Mouse (Mus musculus): Measurements from ENCODE around the gene BC005624. TPM values are rescaled to one million over a fixed set of nuclear protein-coding genes. Genes with fewer than 3 reads are reported as not detected.

BC005624 gene
- polyA plus RNA-seq, 1 experiment from 2014 or later, result 57.4 TPM

DNA sequence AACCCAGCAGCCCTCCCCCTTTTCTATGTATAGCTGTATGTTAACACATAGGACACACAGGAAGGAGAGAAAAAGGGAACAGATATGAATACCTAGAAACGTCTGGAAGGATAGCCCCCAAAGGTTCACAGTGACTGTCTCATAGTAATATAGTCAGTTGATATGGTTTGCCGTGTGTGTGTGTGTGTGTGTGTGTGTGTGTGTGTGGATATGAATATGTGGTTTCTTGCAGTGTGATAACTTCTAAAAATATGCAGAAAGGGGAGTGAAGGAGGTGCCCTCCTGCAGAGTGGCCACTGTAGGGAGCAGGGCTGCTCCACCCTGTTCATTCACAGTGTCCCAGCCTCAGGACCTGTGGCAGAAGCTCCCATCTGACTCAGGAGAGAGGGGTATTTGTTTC lies 23.5 kb upstream of the BC005624 start:
- Histone ChIP-seq H3K9me3 (no peaks in the 10 kb centered on the region), H3K4me1 (no peaks in the 10 kb centered on the region), H3K27me3 (replicated peaks; ENCODE audit: low read depth, poor library complexity, severe bottlenecking) (no peaks in the 10 kb centered on the region), H3K36me3 (replicated peaks) (peaks cover 53% of the 10 kb centered on the region), H3K27ac (replicated peaks) (no peak overlapping the region), H3K4me3 (no peak overlapping the region)
- DNase-seq (ENCODE audit: low spot score), result no peak
- 82% methylated on average over 2 of the region's 2 CpGs for WGBS

DNA sequence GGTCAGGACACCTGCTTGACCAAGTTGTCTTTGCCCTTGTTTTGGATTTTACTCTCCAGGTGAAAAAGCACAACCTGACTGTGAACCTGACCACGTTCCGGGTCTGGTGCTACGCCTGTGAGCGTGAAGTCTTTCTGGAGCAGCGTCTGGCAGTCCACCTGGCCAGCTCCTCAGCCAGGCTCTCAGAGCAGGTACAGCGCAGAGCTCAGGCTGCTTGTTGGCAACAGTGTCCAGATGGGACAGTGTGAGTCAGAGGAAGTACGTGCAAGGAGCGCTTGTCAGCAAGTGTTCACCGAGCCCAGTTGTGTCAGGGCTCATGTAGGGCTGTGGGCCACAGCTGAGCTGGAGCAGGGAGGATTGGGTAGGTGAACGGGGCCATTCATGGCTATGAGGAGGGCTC lies 20.9 kb upstream of the BC005624 start:
- 94% methylated on average over 10 of the region's 10 CpGs for WGBS
- no peaks in the 10 kb centered on the region for H3K4me1 ChIP-seq
- H3K27ac ChIP-seq (replicated peaks), result no peak overlapping the region
- DNase-seq (ENCODE audit: low spot score), result no peak
- H3K36me3 ChIP-seq (replicated peaks), result peaks cover 40% of the 10 kb centered on the region
- no peak overlapping the region for H3K4me3 ChIP-seq
- H3K27me3 ChIP-seq (replicated peaks; ENCODE audit: low read depth, poor library complexity, severe bottlenecking), result no peaks in the 10 kb centered on the region
- H3K9me3 ChIP-seq, result no peaks in the 10 kb centered on the region

DNA sequence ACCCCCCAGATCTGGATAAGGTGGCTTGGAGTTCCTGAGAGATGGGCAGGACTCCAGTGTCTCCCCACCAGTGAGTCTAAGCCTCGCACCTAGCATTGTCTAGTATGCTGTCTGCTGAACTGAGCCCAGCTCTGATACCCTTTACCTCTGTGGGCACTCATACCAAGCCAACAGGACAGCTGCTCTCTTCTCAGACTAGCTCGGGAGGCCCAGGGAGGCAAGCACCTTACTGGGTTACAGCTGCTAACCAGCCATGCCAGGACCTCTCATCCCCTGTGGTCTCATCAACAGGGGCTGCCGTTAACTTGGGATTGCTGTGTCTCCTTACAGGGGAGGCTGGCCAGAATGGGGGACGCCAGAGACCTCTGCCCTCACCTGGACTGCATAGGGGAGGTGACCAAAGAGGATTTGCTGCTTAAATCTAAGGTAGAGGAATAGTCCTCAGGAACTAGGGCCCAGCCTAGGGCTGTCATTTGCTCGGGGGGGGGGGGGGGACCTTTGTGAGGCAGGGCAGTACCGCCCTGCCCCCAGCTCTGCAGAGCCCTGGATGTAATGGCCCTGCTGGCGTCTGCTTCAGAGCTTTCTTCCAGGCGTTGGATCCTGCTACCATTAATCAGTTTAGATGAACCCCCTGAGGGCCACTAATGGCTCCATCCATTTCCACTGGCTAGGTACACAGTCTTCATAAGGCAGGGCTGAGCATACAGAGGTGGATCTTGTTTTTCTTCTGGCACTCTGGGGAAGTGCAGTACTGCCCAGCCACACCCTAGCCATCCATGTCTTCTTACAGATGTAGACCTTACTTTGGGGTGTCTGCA lies 16.7 kb upstream of the BC005624 start:
- Histone ChIP-seq H3K4me1 (no peaks in the 10 kb centered on the region), H3K36me3 (replicated peaks) (peaks cover 25% of the 10 kb centered on the region), H3K4me3 (no peak overlapping the region), H3K27ac (replicated peaks) (no peak overlapping the region), H3K9me3 (no peaks in the 10 kb centered on the region), H3K27me3 (replicated peaks; ENCODE audit: low read depth, poor library complexity, severe bottlenecking) (no peaks in the 10 kb centered on the region)
- 65% methylated on average over 8 of the region's 8 CpGs for WGBS
- DNase-seq (ENCODE audit: low spot score), result no peak

DNA sequence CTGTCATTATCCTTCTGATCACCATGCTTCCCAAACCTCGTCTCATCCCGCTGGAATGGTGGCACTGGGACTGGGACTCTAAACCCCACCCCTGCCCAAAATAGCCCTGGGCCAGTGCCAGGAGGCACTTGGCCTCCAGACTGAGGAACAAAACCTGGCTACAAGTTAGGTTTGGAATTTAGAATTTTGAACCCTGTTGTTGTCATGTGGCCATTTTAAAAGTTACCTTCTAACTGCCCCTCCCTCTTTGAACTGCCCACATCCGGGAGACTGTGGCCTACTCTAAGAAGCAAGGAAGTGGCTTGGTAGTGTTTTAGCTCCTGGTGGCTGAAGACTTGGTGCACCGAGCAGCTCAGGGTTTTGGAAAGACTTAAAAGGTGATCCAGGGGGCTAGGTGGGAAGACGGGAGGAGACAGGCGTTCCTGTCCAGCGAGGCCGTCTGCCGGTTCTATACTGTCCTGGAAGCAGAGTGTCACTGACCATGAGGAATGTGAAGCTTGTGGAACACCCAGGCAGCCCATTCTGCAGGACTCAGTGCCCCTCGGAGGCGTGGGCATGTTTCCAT lies 13.5 kb upstream of the BC005624 start:
- Histone ChIP-seq H3K36me3 (replicated peaks) (peaks cover 6% of the 10 kb centered on the region), H3K27me3 (replicated peaks; ENCODE audit: low read depth, poor library complexity, severe bottlenecking) (no peaks in the 10 kb centered on the region), H3K4me1 (no peaks in the 10 kb centered on the region), H3K27ac (replicated peaks) (no peak overlapping the region), H3K4me3 (no peak overlapping the region), H3K9me3 (no peaks in the 10 kb centered on the region)
- 80% methylated on average over 11 of the region's 11 CpGs for WGBS
- no peak for DNase-seq (ENCODE audit: low spot score)

DNA sequence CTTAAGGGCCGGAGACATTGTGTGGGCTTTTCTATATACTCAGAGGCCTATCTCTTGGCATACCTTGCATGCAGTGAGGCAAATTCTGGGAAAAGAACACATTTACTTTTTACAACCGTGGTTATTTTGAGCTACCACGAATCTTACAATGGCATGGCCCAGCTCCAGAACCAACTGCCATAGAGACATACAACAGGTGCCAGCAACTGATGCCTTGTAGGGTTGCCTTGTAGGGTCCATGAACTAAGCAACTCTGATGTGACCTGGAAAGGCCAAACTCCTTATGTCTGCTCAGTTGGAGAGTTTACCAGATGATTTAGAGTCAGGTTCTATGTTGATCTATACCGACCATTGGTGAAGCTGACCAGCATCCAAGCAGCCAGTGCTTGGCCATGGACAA lies 12.9 kb upstream of the BC005624 start:
- 91% methylated on average over 4 of the region's 4 CpGs for WGBS

DNA sequence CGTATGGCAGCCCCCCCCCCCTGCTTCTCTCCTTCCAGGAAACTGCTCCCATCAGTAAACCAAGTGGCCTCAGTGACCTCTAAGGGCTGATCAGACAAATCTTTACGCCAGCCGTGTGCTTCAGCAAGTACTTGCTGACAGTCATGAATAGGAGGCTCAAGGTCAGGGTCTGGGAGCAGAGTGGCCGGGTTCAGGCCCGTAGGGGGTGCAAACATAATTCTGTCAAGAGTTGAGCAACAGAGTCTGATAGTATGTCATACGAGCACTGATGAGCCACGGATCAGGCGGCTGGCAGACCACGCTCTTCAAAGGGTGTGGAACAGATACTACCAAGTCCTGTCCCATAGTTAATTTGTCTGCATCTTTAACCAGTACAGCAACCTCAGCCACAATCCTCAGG lies 8.2 kb upstream of the BC005624 start:
- WGBS, result 87% methylated on average over 9 of the region's 9 CpGs
- H3K36me3 ChIP-seq (replicated peaks), result no peaks in the 10 kb centered on the region; the same call in 1 of the 2 replicates
- no peak overlapping the region for H3K4me3 ChIP-seq
- H3K27ac ChIP-seq (replicated peaks), result no peak overlapping the region
- DNase-seq (ENCODE audit: low spot score), result no peak
- peaks cover 9% of the 10 kb centered on the region for H3K4me1 ChIP-seq
- H3K9me3 ChIP-seq, result no peaks in the 10 kb centered on the region
- H3K27me3 ChIP-seq (replicated peaks; ENCODE audit: low read depth, poor library complexity, severe bottlenecking), result no peaks in the 10 kb centered on the region

More for the DNA sequence above, 12.9 kb upstream of the BC005624 start:
- Histone ChIP-seq H3K9me3 (no peaks in the 10 kb centered on the region), H3K36me3 (replicated peaks) (peaks cover under 1% of the 10 kb centered on the region; the same call in 1 of the 2 replicates), H3K4me3 (no peak overlapping the region), H3K27ac (replicated peaks) (no peak overlapping the region), H3K27me3 (replicated peaks; ENCODE audit: low read depth, poor library complexity, severe bottlenecking) (no peaks in the 10 kb centered on the region), H3K4me1 (no peaks in the 10 kb centered on the region)
- DNase-seq (ENCODE audit: low spot score), result no peak

DNA sequence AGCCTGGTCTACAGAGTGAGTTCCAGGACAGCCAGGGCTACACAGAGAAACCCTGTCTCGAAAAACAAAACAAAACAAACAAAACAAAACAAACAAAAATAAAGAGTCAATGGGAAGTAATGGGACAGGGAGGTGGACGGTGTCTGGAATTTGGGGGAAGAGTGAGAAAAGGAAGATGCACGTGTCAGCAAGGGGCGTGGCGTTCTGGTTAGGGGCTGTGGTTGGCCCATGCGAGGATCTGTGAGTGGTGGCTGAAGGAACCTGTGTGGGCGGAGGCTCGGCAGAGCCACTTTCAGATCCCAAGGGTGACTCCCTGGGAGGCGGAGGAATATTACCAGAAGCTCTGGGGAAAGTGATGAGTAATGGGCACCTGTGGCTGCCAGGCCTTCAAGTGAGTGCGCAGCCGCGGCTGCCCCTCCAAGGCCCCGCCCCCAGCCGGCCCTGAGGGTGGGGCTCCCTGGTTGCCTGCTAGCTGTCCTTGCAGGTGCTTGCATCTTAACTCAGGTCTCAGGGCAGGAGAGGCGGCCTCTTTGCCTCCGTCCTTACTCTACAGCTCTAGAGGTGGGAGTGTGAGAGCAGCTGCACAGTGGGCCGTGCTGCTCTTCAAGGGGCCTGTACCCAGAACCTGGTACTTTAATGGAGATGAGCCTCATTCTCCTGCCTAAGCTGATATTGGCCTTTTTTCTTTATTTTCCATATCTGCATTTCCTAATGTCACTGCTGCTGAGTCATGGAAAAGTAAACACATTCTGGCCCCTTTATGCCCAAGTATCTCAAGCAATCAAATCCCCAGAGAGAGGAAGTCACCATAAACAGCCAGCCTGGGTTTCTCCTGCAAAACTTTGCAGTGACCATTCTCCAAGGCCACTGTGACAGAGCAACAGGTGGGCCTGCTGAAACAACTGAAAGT lies 3.4 kb upstream of the BC005624 start:
- WGBS, result 23% methylated on average over 17 of the region's 17 CpGs
- Histone ChIP-seq H3K36me3 (replicated peaks) (peaks cover under 1% of the 10 kb centered on the region; the same call in 1 of the 2 replicates), H3K27ac (replicated peaks) (no peak overlapping the region), H3K9me3 (no peaks in the 10 kb centered on the region), H3K27me3 (replicated peaks; ENCODE audit: low read depth, poor library complexity, severe bottlenecking) (no peaks in the 10 kb centered on the region), H3K4me1 (peaks cover 42% of the 10 kb centered on the region), H3K4me3 (peak overlapping the region; percentile 28)
- DNase-seq (ENCODE audit: low spot score), result peak; percentile 33

DNA sequence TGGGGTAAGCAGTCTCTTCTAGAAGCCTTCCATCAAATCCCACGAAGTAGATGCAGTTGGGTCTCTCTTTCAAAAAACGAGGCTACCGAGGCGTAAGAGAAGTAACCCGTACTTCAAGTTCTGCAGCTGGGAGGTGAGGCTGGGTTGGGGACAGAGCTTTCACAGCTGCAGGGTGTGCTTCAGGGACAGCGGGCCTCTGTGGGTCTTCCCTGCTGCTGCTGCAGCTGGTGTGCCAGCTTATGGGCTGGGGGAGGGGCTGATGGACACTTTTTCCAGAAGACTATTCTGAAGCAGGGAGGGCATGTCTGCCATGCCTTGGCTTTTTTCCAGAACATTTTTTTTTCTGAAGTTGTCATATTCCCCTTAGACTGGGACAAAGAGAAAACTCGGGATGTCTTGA lies 1.0 kb upstream of the BC005624 start:
- H3K27me3 ChIP-seq (replicated peaks; ENCODE audit: low read depth, poor library complexity, severe bottlenecking), result no peaks in the 10 kb centered on the region
- WGBS, result 54% methylated on average over 7 of the region's 7 CpGs
- peak overlapping the region; percentile 86 for H3K4me3 ChIP-seq
- H3K9me3 ChIP-seq, result no peaks in the 10 kb centered on the region
- peaks cover 22% of the 10 kb centered on the region for H3K36me3 ChIP-seq (replicated peaks)
- no peak overlapping the region for H3K27ac ChIP-seq (replicated peaks)
- no peak for DNase-seq (ENCODE audit: low spot score)
- peaks cover 42% of the 10 kb centered on the region for H3K4me1 ChIP-seq

DNA sequence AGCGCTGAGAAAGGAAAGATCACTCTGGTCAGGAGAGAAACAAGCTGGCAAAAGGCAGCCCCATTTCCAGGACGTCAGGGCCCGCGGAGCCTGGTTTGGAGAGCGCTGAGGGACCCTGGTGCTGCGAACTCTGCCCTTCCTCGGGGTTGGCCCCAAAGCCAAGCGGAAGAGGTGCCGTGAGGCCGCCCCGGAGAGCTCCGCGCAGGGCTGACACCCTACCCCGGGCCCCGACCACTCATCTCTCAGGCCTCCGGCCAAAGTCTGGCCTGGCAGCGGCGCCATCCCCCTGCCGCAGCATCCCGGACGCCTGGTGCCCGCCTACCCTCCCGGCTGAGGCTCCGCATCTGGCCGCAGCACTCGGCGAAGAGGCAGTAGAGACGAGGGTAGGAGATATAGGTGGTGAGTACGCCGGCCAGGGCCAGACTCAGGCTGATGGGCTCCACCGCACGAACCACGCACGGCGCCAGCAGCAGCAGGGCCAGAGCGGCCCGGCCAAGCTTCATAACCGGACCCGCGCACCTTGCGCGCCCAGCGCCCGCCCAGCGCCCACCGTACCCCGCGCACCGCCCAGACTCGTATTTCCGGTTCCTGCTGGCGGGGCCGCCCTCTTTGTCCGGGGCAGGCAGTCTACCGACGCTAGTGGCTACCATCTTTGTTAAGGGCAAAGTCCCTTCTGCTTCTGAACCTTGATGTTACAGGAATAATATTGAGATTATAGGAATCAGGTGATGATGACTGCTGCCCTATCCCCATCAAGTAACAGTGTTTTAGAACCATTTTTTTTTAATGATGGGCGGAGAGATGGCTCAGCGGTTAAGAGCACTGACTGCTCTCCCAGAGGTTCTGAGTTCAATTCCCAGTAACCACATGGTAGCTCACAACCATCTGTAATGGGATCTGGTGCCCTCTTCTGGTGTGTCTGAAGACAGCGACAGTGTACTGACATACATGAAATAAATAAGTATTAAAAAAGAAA lies 14.4 kb downstream of the BC005624 start, which contains the start of gene Tor1a:
TSS of gene Tor1a (minus strand) at position 582 of the 976 bp plus-strand sequence.
- WGBS, result 2% methylated on average over 59 of the region's 59 CpGs

DNA sequence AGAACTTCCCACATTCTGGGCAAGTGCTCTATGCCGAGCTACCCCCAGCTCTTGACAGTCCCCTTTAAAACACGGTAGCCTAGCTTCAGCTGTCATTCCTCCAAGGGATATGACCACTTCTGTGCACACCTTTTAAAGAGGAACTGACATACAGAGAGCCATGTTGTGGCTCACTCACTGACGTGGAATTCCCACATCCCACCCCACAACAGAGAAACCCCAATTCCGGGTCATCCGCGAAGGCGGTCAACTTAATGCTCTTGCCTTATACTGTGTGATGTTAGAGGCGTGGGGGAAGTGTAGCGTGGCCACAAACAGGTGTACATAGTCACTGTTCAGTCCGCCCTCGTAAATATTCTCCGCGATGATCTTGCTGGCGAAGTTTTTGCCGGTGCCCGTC lies 15.2 kb downstream of the BC005624 start:
- peak overlapping the region; percentile 99 for H3K4me3 ChIP-seq
- H3K4me1 ChIP-seq, result peaks cover 19% of the 10 kb centered on the region
- H3K36me3 ChIP-seq (replicated peaks), result peaks cover 65% of the 10 kb centered on the region
- H3K27me3 ChIP-seq (replicated peaks; ENCODE audit: low read depth, poor library complexity, severe bottlenecking), result no peaks in the 10 kb centered on the region
- peak overlapping the region; percentile 91; the same call in 1 of the 2 replicates for H3K27ac ChIP-seq (replicated peaks)
- WGBS, result 26% methylated on average over 16 of the region's 16 CpGs
- H3K9me3 ChIP-seq, result no peaks in the 10 kb centered on the region
- DNase-seq (ENCODE audit: low spot score), result no peak

More for the DNA sequence above, 14.4 kb downstream of the BC005624 start, which contains the start of gene Tor1a:
- DNase-seq (ENCODE audit: low spot score), result peak; percentile 94
- no peaks in the 10 kb centered on the region for H3K9me3 ChIP-seq
- no peaks in the 10 kb centered on the region for H3K27me3 ChIP-seq (replicated peaks; ENCODE audit: low read depth, poor library complexity, severe bottlenecking)
- peak within 1 kb of the TSS; percentile 99 for H3K4me3 ChIP-seq
- H3K36me3 ChIP-seq (replicated peaks), result peaks cover 62% of the 10 kb centered on the region
- H3K27ac ChIP-seq (replicated peaks), result peak within 1 kb of the TSS; percentile 91
- peaks cover 19% of the 10 kb centered on the region for H3K4me1 ChIP-seq

DNA sequence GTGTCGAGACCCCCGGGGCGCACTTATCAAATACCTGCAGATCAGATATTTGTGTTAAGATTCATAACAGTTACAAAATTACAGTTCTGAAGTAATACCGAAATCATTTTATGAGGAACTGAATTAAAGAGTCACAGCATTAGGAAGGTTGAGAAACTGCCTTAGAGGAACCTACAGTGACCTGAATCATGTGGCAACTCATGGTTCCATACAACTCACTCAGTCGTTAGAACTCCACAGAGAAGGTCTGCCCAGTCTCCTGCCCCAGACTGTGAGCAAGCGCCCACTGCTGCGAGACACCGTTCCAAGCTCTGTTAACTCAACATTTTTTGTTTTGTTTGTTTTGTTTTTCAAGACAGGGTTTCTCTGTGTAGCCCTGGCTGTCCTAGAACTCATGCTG lies 16.4 kb downstream of the BC005624 start:
- Histone ChIP-seq H3K27me3 (replicated peaks; ENCODE audit: low read depth, poor library complexity, severe bottlenecking) (no peaks in the 10 kb centered on the region), H3K9me3 (no peaks in the 10 kb centered on the region), H3K4me1 (peaks cover 19% of the 10 kb centered on the region), H3K4me3 (no peak overlapping the region), H3K36me3 (replicated peaks) (peaks cover 69% of the 10 kb centered on the region), H3K27ac (replicated peaks) (no peak overlapping the region)
- no peak for DNase-seq (ENCODE audit: low spot score)
- 96% methylated on average over 8 of the region's 8 CpGs for WGBS
